Mouse (Mus musculus) liver, embryonic 14.5 days (tissue): ENCODE measurements around the gene Syt1.

ENCODE experiments used
- CTCF ChIP-seq: IDR thresholded peaks from 2 replicates; pipeline ENCODE4 v1.5.1; 2016; ENCODE audit warnings: antibody characterized with exemption, low read depth, control low read depth
- EP300 ChIP-seq: IDR thresholded peaks from 2 replicates; pipeline ENCODE4 v1.6.1; 2016; ENCODE audit warnings: antibody characterized with exemption, low read depth

GRCm38 (mm10) chr10:108868136-108868535 is 142.6 kb downstream of the Syt1 start:
- TF ChIP-seq CTCF (no peak), EP300 (no peak)
